Mouse (Mus musculus): ENCODE results near the gene Polr3b. TPM values are rescaled to one million over a fixed set of nuclear protein-coding genes. Genes with fewer than 3 reads are reported as not detected.

Gene Polr3b
- polyA plus RNA-seq, 1 experiment from 2014 or later: 13.1 TPM

- H3K9ac ChIP-seq (ENCODE audit: low read depth, low read length): no peak overlapping the region
- ATAC-seq: no peak
- H3K36me3 ChIP-seq (ENCODE audit: control insufficient read depth, insufficient read depth, low read length): no peaks in the 10 kb centered on the region
- no peaks in the 10 kb centered on the region for H3K27me3 ChIP-seq (replicated peaks; ENCODE audit: control insufficient read depth, insufficient read depth, low read length)
- no peak overlapping the region for H3K4me2 ChIP-seq (ENCODE audit: low read length)
- WGBS: 19% methylated on average over 14 of the region's 14 CpGs
- H3K4me3 ChIP-seq (ENCODE audit: low read length): no peak overlapping the region
- no peak overlapping the region for H3K27ac ChIP-seq (ENCODE audit: low read depth, low read length)
- H3K4me1 ChIP-seq (ENCODE audit: control insufficient read depth, insufficient read depth, low read depth, low read length): peaks cover 13% of the 10 kb centered on the region
- H3K9me3 ChIP-seq (ENCODE audit: control insufficient read depth, low read length): no peaks in the 10 kb centered on the region
Observed at GRCm38 (mm10) chr10:84707752-84708530, 85.8 kb downstream of the Polr3b start.

- H3K9me3 ChIP-seq (ENCODE audit: control insufficient read depth, low read length): no peaks in the 10 kb centered on the region
- no peaks in the 10 kb centered on the region for H3K36me3 ChIP-seq (ENCODE audit: control insufficient read depth, insufficient read depth, low read length)
- H3K4me3 ChIP-seq (ENCODE audit: low read length): no peak overlapping the region
- no peak overlapping the region for H3K9ac ChIP-seq (ENCODE audit: low read depth, low read length)
- H3K4me1 ChIP-seq (ENCODE audit: control insufficient read depth, insufficient read depth, low read depth, low read length): peaks cover 13% of the 10 kb centered on the region
- peak overlapping the region; percentile 30; the same call in 1 of the 2 replicates for H3K27ac ChIP-seq (ENCODE audit: low read depth, low read length)
- WGBS: 15% methylated on average over 4 of the region's 4 CpGs
- no peaks in the 10 kb centered on the region for H3K27me3 ChIP-seq (replicated peaks; ENCODE audit: control insufficient read depth, insufficient read depth, low read length)
- H3K4me2 ChIP-seq (ENCODE audit: low read length): no peak overlapping the region
- ATAC-seq: no peak
Observed at GRCm38 (mm10) chr10:84710192-84710591, 88.1 kb downstream of the Polr3b start.

- Histone ChIP-seq H3K27ac (ENCODE audit: low read depth, low read length) (peak overlapping the region; percentile 1; the same call in 1 of the 2 replicates), H3K9ac (ENCODE audit: low read depth, low read length) (no peak overlapping the region), H3K36me3 (ENCODE audit: control insufficient read depth, insufficient read depth, low read length) (0 out of 2 replicates have a peak, but pooled peaks cover 2% of the 10 kb centered on the region), H3K4me1 (ENCODE audit: control insufficient read depth, insufficient read depth, low read depth, low read length) (peaks cover 13% of the 10 kb centered on the region), H3K27me3 (replicated peaks; ENCODE audit: control insufficient read depth, insufficient read depth, low read length) (no peaks in the 10 kb centered on the region), H3K4me2 (ENCODE audit: low read length) (no peak overlapping the region), H3K9me3 (ENCODE audit: control insufficient read depth, low read length) (no peaks in the 10 kb centered on the region), H3K4me3 (ENCODE audit: low read length) (no peak overlapping the region)
- WGBS: 17% methylated on average over 4 of the region's 4 CpGs
- ATAC-seq: peak; percentile 65
Observed at GRCm38 (mm10) chr10:84710827-84711226, 88.7 kb downstream of the Polr3b start.

- 33% methylated on average over 8 of the region's 8 CpGs for WGBS
- no peak overlapping the region for H3K9ac ChIP-seq (ENCODE audit: low read depth, low read length)
- H3K4me2 ChIP-seq (ENCODE audit: low read length): no peak overlapping the region
- no peaks in the 10 kb centered on the region for H3K27me3 ChIP-seq (replicated peaks; ENCODE audit: control insufficient read depth, insufficient read depth, low read length)
- no peaks in the 10 kb centered on the region for H3K9me3 ChIP-seq (ENCODE audit: control insufficient read depth, low read length)
- no peak overlapping the region for H3K27ac ChIP-seq (ENCODE audit: low read depth, low read length)
- no peak overlapping the region for H3K4me3 ChIP-seq (ENCODE audit: low read length)
- peaks cover 13% of the 10 kb centered on the region for H3K4me1 ChIP-seq (ENCODE audit: control insufficient read depth, insufficient read depth, low read depth, low read length)
- ATAC-seq: peak; percentile 12; the same call in 1 of the 2 replicates
- H3K36me3 ChIP-seq (ENCODE audit: control insufficient read depth, insufficient read depth, low read length): 0 out of 2 replicates have a peak, but pooled peaks cover 5% of the 10 kb centered on the region
Observed at GRCm38 (mm10) chr10:84711479-84711878, 89.4 kb downstream of the Polr3b start.

- no peak overlapping the region for H3K4me2 ChIP-seq (ENCODE audit: low read length)
- no peaks in the 10 kb centered on the region for H3K27me3 ChIP-seq (replicated peaks; ENCODE audit: control insufficient read depth, insufficient read depth, low read length)
- H3K36me3 ChIP-seq (ENCODE audit: control insufficient read depth, insufficient read depth, low read length): 0 out of 2 replicates have a peak, but pooled peaks cover 5% of the 10 kb centered on the region
- no peak overlapping the region for H3K9ac ChIP-seq (ENCODE audit: low read depth, low read length)
- 32% methylated on average over 5 of the region's 5 CpGs for WGBS
- no peaks in the 10 kb centered on the region for H3K9me3 ChIP-seq (ENCODE audit: control insufficient read depth, low read length)
- ATAC-seq: no peak
- peaks cover 13% of the 10 kb centered on the region for H3K4me1 ChIP-seq (ENCODE audit: control insufficient read depth, insufficient read depth, low read depth, low read length)
- no peak overlapping the region for H3K4me3 ChIP-seq (ENCODE audit: low read length)
- no peak overlapping the region for H3K27ac ChIP-seq (ENCODE audit: low read depth, low read length)
Observed at GRCm38 (mm10) chr10:84711940-84712339, 89.8 kb downstream of the Polr3b start.

GRCm38 (mm10) chr10:84712532-84712931 is 90.4 kb downstream of the Polr3b start:
- WGBS: 45% methylated on average over 6 of the region's 6 CpGs

GRCm38 (mm10) chr10:84713043-84713442 is 91.0 kb downstream of the Polr3b start:
- H3K9ac ChIP-seq (ENCODE audit: low read depth, low read length): no peak overlapping the region
- H3K27ac ChIP-seq (ENCODE audit: low read depth, low read length): no peak overlapping the region
- H3K27me3 ChIP-seq (replicated peaks; ENCODE audit: control insufficient read depth, insufficient read depth, low read length): no peaks in the 10 kb centered on the region
- no peaks in the 10 kb centered on the region for H3K9me3 ChIP-seq (ENCODE audit: control insufficient read depth, low read length)
- peaks cover 6% of the 10 kb centered on the region for H3K4me1 ChIP-seq (ENCODE audit: control insufficient read depth, insufficient read depth, low read depth, low read length)
- no peak for ATAC-seq
- H3K4me2 ChIP-seq (ENCODE audit: low read length): no peak overlapping the region
- H3K36me3 ChIP-seq (ENCODE audit: control insufficient read depth, insufficient read depth, low read length): 0 out of 2 replicates have a peak, but pooled peaks cover 5% of the 10 kb centered on the region
- H3K4me3 ChIP-seq (ENCODE audit: low read length): no peak overlapping the region
- 36% methylated on average over 10 of the region's 10 CpGs for WGBS

More at GRCm38 (mm10) chr10:84712532-84712931, 90.4 kb downstream of the Polr3b start:
- Histone ChIP-seq H3K4me2 (ENCODE audit: low read length) (no peak overlapping the region), H3K4me1 (ENCODE audit: control insufficient read depth, insufficient read depth, low read depth, low read length) (peaks cover 9% of the 10 kb centered on the region), H3K36me3 (ENCODE audit: control insufficient read depth, insufficient read depth, low read length) (0 out of 2 replicates have a peak, but pooled peaks cover 5% of the 10 kb centered on the region), H3K9me3 (ENCODE audit: control insufficient read depth, low read length) (no peaks in the 10 kb centered on the region), H3K27me3 (replicated peaks; ENCODE audit: control insufficient read depth, insufficient read depth, low read length) (no peaks in the 10 kb centered on the region), H3K9ac (ENCODE audit: low read depth, low read length) (no peak overlapping the region), H3K27ac (ENCODE audit: low read depth, low read length) (no peak overlapping the region), H3K4me3 (ENCODE audit: low read length) (no peak overlapping the region)
- no peak for ATAC-seq

- no peak overlapping the region for H3K27ac ChIP-seq (ENCODE audit: low read depth, low read length)
- H3K9me3 ChIP-seq (ENCODE audit: control insufficient read depth, low read length): no peaks in the 10 kb centered on the region
- 90% methylated on average over 7 of the region's 7 CpGs for WGBS
- H3K9ac ChIP-seq (ENCODE audit: low read depth, low read length): no peak overlapping the region
- no peak for ATAC-seq
- no peaks in the 10 kb centered on the region for H3K27me3 ChIP-seq (replicated peaks; ENCODE audit: control insufficient read depth, insufficient read depth, low read length)
- peaks cover 11% of the 10 kb centered on the region for H3K36me3 ChIP-seq (ENCODE audit: control insufficient read depth, insufficient read depth, low read length)
- no peak overlapping the region for H3K4me3 ChIP-seq (ENCODE audit: low read length)
- no peak overlapping the region for H3K4me2 ChIP-seq (ENCODE audit: low read length)
- H3K4me1 ChIP-seq (ENCODE audit: control insufficient read depth, insufficient read depth, low read depth, low read length): peaks cover 6% of the 10 kb centered on the region
Observed at GRCm38 (mm10) chr10:84715639-84716038, 93.5 kb downstream of the Polr3b start.

- Histone ChIP-seq H3K9ac (ENCODE audit: low read depth, low read length) (no peak overlapping the region), H3K27me3 (replicated peaks; ENCODE audit: control insufficient read depth, insufficient read depth, low read length) (no peaks in the 10 kb centered on the region), H3K4me3 (ENCODE audit: low read length) (no peak overlapping the region), H3K9me3 (ENCODE audit: control insufficient read depth, low read length) (no peaks in the 10 kb centered on the region), H3K36me3 (ENCODE audit: control insufficient read depth, insufficient read depth, low read length) (peaks cover 13% of the 10 kb centered on the region), H3K4me1 (ENCODE audit: control insufficient read depth, insufficient read depth, low read depth, low read length) (peaks cover 6% of the 10 kb centered on the region), H3K27ac (ENCODE audit: low read depth, low read length) (no peak overlapping the region), H3K4me2 (ENCODE audit: low read length) (no peak overlapping the region)
- WGBS: 97% methylated on average over 7 of the region's 7 CpGs
- no peak for ATAC-seq
Observed at GRCm38 (mm10) chr10:84716581-84716980, 94.5 kb downstream of the Polr3b start.
